Mouse (Mus musculus): ENCODE results near the gene Pom121l2.

Gene Pom121l2

DNA sequence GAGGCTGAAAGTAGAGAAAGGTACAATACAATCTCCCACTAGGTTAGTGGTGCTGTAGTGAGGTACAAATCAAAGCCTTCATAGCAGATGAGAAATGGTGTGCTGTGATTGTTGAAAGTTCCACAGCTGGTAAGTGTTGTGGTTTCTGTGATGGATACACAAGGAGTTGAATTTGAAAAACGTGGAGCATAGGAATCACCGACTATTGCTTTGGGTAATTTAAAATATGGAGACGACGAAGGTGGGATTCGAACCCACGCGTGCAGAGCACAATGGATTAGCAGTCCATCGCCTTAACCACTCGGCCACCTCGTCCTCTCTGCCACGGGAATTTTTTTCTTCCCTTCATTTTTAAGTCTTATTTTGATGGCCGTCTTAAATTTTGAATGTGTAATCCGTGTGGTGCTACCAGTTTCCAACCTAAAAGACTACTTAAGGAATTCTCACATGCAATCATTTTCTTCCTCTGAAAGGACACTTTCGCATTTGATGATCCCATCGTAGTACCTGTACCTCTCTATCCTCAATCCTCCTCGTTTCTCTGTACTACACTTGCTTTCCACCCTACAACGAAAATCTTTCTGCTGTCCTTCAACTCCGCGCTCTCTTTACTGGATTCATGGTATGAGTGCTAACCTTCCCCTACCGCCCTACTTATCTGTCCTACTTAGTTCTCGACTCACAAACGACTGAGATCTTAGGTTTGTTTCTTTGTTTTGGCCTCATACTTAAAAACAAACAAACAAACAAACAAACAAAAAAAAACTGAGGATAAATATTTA, 13.2 kb downstream of the Pom121l2 start:
- DNase-seq (ENCODE audit: low spot score): no peak

DNA sequence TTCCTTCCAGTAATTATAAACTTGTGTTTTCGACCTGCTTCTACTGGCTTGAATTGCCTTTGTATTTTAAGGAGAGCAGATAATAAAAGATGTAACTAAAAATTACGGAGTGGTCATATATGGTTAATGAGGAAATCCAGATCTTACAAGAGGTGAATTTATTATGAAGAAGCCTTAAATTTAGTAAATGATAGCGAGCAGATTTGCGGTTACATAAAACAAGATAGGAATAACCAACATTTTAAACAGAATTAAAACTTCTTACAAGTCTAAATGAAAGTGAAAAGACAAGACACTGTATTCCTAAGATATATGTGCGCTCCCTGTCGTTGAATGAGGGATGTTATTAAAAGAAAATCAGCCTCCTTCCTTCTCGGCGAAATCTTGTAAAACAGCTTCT, 13.9 kb downstream of the Pom121l2 start:
- no peak for DNase-seq (ENCODE audit: low spot score)

- DNase-seq (ENCODE audit: low spot score): no peak
Observed at GRCm38 (mm10) chr13:21995331-21995914, 14.4 kb downstream of the Pom121l2 start.

DNA sequence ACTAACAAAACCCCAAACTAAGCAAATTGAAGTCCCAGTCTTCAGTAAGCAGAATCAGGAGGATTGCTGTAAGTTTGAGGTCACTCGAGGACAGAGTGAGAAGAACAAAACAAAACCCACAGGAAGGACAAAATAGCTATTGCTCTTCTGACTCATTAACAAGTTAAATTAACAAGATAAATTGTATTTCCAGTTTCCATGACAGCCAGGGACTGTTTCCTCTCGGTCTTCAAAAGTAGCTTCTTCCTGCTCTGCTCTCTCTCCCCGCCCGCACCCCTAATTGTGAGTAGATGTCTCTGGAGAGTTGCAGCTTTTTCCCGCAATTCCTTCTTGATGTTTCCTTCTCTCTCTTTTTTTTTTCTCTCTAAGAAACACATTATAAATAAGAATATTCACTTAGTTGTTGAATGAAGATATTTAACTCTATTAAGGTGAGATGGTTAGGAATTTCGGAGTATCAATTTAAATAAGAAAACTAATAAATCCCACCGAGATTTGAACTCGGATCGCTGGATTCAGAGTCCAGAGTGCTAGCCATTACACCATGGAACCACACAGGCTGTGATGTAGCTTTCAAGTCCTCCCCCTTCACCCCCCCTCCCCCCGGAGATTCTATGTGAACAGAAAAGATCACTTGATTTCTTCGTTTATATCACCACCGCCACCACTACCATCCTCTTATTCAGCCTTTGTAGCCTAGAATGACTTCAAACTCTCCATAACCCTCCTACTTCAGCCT, 15.3 kb downstream of the Pom121l2 start:
- no peak for DNase-seq (ENCODE audit: low spot score)

GRCm38 (mm10) chr13:21996840-21997185, 15.8 kb downstream of the Pom121l2 start:
- no peak for DNase-seq (ENCODE audit: low spot score)

GRCm38 (mm10) chr13:21997201-21997820, 16.3 kb downstream of the Pom121l2 start:
- no peak for DNase-seq (ENCODE audit: low spot score)

- DNase-seq (ENCODE audit: low spot score): no peak
Observed at GRCm38 (mm10) chr13:21997821-21998220, 16.8 kb downstream of the Pom121l2 start.

DNA sequence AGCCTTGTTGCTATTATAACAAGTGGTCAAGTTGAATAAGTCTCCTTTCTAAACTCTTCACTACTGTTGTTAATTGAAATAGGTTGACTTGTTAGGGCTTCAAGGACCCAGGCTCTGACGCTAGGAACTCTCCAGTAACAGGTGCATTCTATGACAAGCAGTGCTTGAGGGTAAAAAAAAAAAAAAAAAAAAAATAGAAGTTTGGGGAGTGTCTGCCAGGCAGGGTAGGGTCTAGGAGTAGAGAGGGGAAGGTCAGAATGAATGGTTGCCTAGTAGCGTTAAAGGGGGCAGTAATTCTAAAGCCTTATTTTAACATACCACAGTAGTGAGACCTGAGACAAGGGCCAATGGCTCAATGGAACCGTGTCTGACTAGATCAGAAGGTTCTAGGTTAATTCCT, 17.4 kb downstream of the Pom121l2 start:
- no peak for DNase-seq (ENCODE audit: low spot score)

GRCm38 (mm10) chr13:21999147-21999546, 18.2 kb downstream of the Pom121l2 start:
- no peak for DNase-seq (ENCODE audit: low spot score)

DNA sequence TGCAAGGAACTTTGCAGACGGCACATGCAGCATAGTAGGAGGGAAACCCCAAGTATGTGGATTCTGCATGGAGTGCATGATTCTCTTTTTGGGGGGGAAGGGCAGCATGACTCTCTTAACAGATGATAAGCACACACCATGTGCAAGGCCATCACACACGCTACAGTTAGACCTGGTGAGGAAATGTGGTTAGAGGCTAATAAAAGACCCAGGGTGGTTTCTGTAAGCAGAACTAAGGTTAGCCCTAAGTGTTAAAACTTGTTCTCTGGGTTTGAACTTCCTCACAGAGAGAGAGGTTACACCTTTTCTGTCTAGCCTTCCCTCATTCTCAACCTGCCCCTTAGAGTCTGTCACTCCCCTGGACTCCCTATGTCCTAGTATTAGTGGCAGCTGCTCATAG, 20.4 kb downstream of the Pom121l2 start:
- DNase-seq (ENCODE audit: low spot score): no peak

DNA sequence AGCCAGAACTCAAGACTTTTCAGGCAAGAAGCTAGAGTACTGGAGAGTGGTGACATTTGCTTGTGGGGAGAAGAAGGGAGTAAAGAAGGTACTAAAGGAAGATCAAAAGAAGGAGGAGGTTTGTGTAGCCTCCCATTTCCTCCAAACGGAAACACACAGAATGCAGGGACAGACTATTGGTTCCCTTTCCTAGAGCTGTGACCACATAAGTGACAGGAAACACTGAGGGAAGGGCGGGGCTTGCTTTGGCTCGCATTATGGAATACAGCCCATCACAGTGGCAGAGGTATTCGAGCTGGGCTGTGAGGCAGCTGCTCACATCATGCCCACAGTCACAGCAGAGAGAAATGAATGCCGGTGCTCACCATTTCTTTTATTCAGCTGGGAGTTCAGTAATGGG, 20.8 kb downstream of the Pom121l2 start:
- no peak for DNase-seq (ENCODE audit: low spot score)

DNA sequence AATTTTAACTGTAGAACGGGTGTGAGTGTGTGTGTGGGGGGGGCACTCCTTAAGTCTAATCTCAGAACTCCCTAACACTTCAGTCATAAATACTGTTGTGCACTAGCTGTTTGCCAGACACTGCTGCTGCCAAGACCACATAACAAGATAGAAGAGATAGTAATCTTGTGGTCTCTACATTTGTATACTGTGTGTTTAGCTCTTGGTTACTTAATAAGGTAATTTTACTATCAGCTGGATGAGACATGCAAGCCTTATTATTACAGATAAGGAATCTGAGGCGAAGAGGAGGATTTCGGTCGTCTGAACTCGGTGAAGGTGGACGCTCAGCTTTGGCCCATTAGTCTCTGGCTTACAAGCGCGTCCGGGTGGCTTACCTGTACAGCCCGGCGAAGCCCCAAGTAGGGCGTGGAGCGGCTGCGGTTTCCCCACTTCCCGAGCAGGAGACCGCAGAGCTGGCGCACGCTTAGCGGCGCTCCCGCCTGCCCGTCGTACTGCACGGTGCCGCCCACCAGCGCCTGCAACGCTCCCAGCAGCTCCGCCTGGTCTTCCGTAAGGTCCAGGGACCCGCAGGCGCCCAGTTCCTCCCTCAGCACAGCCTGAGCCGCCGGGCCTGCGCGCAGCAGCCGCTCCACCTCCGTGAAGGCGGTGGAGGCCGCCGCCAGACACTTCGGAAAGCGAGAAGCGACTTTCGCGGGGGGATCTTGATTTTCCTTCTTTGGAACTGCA, 24.8 kb downstream of the Pom121l2 start:
- peak; percentile 58 for DNase-seq (ENCODE audit: low spot score)

DNA sequence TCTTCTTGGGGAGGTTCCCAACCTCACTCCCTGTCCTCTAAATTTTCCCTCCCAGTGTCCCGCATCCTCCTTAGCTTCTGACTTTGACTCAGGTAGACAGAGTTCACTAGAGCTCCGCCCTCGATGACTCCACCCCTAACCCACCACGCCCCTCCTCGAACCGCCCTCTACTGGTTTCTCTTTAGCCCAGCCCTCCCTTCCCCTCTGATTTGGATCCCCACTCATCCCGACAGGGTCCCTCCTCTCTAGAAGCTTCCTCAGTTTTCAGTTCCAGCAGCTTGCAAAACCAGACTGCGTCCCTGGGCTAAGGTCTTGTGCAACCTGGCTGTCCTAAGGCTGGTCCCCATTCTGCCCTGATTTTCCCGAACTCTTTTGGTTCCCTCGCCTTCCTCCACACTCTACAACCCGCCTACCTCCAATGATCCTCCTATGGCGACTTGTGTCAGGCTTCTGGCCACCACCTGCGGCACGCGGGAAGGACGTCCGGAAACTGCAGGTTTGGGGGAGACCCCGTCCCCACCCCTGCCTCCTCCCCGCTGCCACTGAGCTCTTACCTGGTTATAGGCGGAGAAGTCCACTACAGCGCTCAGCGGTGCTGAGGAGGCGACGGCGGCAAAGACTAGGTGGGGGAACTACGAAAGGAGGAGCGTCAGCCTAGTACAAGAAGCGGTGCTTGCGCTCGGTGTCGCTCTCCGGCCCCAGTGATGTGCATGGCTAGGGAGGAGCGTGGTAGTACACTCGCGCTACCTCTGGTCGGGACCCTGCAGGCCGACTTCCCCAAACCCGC, 25.5 kb downstream of the Pom121l2 start:
- peak; percentile 40 for DNase-seq (ENCODE audit: low spot score)

DNA sequence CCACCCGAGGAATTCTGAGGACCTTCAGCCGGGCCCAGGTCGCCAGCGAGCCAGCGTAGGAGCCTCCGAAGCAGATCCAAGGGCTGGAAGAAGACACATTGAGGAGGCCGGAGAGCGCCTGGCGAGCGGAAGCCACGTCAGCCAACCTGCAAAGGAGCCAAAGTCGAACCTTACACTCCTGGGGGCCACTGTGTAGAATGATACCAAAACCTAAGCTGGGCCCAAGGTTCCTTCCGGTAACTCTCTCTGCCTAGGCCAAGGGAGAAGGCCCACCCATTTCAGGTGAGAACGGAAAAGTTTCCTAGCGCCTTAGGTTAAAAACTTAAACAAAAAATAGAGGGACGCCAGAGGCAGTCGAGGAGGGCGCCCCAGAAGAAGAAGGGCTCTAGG, 26.1 kb downstream of the Pom121l2 start:
- no peak for DNase-seq (ENCODE audit: low spot score)

DNA sequence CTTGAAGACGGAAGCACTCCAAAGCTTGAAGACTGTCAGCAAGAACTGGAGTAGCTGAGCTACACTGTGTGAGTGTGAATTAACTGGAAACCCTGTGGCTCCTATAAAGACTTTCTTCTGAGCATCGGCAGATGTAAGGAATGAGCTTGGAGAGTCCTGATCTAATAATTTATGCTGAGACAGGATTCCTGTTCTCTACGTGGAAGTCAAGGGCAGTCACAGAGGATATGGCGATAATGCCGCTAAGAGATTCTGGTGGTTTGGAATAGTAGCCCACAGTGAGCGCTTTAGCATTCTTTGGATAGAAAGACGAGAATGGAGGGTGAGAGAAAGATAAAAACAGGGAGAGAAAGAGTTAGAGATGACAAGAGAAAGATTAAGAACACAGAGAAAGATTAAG, 26.9 kb downstream of the Pom121l2 start:
- DNase-seq (ENCODE audit: low spot score): no peak

- DNase-seq (ENCODE audit: low spot score): no peak
Observed at GRCm38 (mm10) chr13:22008707-22009106, 27.7 kb downstream of the Pom121l2 start.

- no peak for DNase-seq (ENCODE audit: low spot score)
Observed at GRCm38 (mm10) chr13:22009642-22010041, 28.6 kb downstream of the Pom121l2 start, which contains the start of gene Prss16. Prss16 (minus strand) TSS chr13:22009742.

- no peak for DNase-seq (ENCODE audit: low spot score)
Observed at GRCm38 (mm10) chr13:22013716-22014115, 32.7 kb downstream of the Pom121l2 start.

- no peak for DNase-seq (ENCODE audit: low spot score)
Observed at GRCm38 (mm10) chr13:22014411-22014845, 33.4 kb downstream of the Pom121l2 start.

GRCm38 (mm10) chr13:22015479-22016450, 34.8 kb downstream of the Pom121l2 start:
- peak; percentile 58 for DNase-seq (ENCODE audit: low spot score)
